Mouse (Mus musculus): ENCODE measurements around the gene Gm9999.
"Not testable (repeated sequence)": the region's sequence is repeated elsewhere in the genome, so short reads cannot be mapped to it uniquely, and the experiment has no call there.

Gene Gm9999

DNA sequence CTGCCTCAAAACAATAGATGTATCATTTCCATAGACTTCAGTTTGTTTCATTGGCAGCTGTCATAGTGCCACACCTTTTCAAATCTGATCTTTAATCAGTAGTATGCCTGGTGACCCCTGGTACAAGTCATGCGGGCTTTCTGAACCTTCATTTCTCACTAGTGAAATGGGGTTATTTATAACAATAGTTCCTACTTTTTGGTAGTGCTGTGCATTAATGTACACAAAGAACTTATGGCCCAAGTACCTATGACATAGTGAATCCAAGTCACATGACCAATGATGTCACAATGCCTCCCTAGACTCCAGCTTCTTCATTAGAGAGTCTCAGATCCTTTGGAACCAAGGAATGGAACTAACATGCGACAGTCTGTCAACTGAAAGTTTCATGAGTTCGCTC, at the start of gene Gm9999:
Gene Gm9999, plus strand, starts transcription at position 301 of the 400 bp plus-strand sequence.
- in situ Hi-C loops (cut with MboI, MseI) = no loop called here

DNA sequence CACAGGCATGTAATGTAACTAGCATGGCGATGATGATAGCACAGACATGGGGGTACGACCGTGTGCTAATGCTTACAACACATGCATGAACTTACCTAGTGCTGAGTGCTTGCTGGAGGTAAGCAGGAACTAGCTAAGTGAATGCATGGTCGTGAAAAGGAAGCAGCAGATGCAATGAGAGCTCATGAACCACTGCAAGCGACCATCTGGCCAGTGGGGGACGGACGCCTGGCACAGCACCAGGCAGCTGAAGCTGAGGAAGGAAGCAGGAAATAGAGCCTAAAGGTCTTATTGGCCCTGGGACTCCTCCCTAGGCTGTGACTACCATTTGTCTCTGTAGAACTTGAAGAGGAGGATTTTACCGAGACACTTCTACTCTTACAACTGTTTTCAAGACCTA, 48.6 kb upstream of the Gm9999 start:
- in situ Hi-C loops (cut with MboI, MseI) = no loop called here

DNA sequence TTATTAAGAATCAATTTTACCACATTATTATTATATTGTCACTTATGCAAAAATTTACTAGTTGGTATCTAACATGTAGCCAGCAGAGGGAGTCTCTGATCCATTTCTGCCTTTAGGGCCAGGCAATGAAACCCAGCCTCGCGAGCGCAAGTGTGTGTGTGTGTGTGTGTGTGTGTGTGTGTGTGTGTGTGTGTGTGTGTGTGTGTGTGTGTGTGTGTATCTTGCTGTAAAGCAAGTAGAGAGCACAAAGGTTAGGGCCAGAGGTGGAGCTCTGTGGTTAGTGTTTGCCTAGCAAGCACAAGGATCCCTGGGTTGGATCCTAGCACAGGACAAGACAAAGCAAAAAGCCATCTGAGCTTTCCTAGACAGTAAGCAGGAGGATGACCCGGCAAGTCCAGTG, 47.5 kb upstream of the Gm9999 start:
- in situ Hi-C loops (cut with MboI, MseI) = no loop called here

DNA sequence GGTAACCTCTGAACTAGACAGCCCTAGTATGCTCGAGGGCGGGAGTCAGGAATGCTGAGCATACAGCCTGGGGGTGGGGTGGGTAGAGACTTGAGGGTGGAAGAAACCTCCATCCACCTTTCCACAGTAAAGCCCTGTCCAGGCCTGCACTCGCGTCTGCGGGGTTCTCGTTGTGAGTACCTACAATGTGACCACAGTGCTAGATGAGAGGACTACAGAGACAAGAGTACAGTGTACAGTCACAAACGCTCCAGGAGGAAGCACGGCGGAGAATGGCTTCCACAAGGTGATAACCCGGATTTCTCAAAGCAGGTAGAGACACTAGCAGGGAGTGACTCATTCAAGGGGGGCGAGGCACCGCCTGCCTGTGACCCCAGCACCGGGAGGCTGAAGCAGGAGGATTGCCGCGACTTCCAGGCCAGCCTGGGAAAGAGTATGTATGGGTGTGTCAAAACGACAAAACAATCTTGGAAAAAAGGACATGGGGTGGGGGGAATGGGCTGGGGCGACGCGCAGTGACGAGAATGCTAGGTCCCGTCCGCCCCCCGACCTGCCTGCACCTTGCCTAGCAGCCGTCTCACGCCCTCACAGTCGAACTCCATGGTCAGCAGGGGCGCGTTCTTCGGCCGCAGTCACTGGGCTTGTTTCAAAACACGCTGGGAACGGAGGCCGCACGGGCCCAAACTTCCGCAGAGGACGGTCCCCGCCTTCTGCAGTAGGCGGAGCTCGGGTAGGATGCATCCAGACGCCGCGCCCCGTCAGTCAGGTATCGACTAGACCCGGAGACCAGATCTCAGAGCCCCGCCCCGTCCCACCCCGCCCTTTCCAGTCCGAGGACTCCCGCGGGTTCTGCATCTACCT, 25.3 kb upstream of the Gm9999 start, which contains the start of gene Uevld:
Gene Uevld, minus strand, starts transcription at position 697 of the 861 bp plus-strand sequence.
- in situ Hi-C loops (cut with MboI, MseI) = no loop called here

DNA sequence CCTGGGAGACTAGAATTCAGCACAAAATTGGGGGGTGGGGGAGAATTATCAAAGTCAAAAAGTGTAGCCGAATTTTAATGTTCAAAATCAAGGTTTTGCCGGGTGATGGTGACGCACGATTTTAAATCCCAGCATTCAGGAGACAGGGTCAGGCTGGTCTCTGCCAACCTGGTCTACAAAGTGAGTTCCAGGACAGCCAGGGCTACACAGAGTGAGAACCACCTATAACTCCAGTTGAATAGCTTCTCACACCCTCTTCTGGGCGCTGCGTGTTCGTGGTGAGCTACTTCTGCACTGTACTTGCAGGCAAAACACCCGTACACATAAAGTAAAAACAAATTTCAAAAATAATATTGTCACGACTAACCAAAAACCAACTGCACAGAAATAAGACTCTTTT, 24.5 kb upstream of the Gm9999 start:
- in situ Hi-C loops (cut with MboI, MseI) = no loop called here

DNA sequence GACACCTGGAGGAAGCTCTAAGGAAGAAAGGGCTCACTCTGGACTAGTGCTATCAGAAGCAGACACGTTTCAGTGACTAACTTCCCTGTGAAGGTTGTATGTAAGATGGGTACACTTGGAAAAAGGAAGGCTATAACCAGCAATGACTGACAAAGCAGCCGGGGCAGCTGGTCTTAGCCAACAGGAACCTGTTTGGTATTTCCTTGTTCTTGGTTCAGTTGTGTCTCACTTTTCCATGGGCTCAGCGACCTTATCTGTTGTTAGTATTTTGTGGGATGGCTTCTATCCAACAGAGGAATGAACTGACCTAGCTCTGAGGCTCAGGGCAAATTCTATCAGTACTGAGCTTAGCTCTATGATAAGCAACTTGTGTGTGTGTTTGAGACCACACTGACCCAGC, 22.4 kb upstream of the Gm9999 start:
- in situ Hi-C loops (cut with MboI, MseI) = loop anchor here (5.0 kb wide), 1 partner anchor 61 kb away; no protein-coding TSS in a partner anchor

DNA sequence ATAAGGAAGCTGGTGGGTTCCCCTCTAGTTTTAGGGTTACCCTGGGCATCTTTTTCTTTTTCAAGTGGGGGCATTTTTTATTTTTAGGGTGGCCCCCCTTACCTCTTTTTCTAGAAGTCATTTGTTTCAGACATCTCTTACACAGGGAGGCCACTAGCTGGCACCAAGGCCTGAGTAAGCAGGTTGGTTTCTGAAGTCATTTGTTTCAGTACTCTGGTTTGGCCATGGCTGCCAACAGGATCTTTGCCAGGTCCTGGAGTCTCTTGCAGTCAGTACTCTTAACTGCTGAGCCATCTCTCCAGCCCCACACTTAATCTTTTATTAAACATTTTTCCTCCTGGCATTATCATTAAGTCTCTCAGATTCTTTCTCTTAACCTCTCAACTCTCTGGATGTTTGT, 21.2 kb upstream of the Gm9999 start:
- in situ Hi-C loops (cut with MboI, MseI) = loop anchor here (5.0 kb wide), 1 partner anchor 60 kb away; no protein-coding TSS in a partner anchor

DNA sequence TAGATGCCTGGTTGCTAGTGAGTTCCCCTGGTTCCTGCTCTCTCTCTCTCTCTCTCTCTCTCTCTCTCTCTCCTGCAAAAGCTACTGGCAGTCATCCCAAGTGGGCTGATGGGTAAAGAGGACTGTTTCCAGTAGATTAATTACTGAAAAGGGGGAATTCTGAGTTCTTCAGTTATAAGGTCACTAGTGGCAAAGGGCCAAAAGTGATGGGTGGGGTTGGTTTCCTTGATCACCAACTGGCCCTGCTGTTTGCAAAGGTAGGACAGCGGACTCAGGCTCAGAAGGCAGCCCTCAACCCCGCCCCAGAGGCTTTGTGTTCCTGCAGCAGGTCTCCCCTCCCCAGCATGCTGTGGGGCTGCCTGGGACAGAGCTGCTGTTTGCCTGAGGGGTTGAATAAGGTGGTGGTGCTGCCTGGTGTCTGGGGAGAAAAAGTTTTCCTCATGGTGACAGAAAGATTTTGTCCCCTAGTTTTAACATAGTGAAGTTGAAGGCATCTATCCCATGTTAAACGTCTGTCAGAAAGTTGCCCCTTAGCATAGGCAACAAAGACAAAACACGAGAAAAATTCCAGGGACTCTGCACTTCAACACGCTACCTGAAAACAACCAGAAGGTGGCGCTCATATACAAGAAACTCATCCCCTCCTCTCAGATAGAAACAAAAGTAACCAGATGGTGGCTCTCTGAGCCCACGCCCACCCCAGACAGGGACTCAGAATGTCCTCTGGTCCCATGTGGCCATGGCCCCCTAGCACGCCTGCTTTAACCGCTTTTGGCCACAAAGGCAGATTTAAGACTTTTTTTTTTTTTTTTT, 20.4 kb upstream of the Gm9999 start:
- in situ Hi-C loops (cut with MboI, MseI) = loop anchor here (5.0 kb wide), 1 partner anchor 59 kb away; no protein-coding TSS in a partner anchor

DNA sequence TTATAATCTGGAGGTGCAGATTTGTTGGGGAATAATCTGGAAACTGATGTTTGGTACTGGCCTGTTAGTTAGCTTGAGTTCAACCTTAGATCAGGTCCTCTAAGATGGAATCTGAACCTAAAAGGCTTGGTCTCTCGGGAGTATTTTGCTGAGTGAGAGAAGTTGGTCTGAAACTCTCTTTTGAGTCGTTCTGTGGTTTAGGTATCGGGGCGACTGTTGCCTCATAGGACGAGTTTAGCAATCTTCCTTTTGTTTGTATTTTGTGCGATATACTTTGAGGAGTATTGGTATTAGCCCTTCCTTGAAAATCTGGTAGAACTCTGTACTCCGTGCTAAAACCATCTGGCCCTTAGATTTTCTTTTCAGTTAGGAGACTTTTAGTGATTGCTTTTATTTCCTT, 19.3 kb upstream of the Gm9999 start:
- in situ Hi-C loops (cut with MboI, MseI) = loop anchor here (5.0 kb wide), 1 partner anchor 58 kb away; no protein-coding TSS in a partner anchor

DNA sequence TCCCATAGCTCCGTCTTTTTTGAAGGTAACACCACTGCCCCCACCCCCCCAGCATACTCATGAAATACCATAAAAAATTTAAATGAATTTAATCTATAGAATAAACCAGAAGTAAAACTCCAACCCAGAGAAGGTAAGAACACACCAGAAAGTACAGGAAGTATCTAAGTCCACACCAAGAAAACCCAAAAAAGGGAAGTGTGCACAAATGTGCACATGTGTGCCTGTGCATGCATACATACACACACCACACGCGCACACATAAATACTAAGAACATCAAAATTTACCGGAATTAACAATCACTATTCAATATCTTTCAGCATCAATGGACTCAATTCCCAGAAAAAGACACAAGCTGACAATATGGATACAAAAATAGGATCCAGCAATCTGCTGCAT, 13.5 kb upstream of the Gm9999 start:
- in situ Hi-C loops (cut with MboI, MseI) = loop anchor here (5.0 kb wide), 1 partner anchor 182 kb away; no protein-coding TSS in a partner anchor

DNA sequence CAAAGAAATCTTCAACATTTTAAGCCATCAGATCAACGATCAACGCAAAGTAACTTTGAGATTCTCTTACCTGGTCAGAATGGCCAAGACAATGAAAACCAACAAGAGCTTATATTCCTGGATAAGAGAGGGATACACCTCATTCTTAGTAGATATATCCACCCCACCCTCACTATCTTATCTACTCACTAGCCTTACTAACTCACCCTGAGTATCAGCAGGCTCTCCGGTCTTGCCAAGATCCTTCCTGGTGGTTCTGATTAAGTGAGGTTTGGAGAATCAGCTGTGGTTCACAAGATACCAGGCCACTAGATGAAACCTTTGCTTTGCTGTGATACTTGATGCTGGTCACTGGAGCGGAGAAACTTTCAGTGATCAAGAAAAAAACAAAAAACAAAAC, 8.7 kb upstream of the Gm9999 start:
- in situ Hi-C loops (cut with MboI, MseI) = no loop called here

DNA sequence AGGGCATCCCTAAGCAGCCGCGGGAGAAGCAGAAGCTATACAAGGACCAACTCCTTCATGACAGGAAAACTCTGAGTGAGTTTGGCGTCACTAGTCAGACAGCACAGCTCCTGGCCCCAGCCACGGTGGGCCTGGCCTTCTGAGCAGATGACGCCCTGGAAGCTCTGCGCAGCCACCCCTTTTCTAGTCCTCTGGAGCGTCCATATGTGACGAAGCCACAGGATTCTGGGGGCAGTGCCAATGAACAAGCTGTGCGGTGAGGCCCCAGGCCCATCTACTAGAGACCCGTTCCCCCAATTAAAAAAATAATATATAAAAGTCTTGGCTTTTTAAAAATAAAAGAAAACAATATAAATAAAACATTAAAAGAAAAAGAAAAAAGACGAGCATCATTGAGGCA, 7.9 kb upstream of the Gm9999 start:
- in situ Hi-C loops (cut with MboI, MseI) = no loop called here

DNA sequence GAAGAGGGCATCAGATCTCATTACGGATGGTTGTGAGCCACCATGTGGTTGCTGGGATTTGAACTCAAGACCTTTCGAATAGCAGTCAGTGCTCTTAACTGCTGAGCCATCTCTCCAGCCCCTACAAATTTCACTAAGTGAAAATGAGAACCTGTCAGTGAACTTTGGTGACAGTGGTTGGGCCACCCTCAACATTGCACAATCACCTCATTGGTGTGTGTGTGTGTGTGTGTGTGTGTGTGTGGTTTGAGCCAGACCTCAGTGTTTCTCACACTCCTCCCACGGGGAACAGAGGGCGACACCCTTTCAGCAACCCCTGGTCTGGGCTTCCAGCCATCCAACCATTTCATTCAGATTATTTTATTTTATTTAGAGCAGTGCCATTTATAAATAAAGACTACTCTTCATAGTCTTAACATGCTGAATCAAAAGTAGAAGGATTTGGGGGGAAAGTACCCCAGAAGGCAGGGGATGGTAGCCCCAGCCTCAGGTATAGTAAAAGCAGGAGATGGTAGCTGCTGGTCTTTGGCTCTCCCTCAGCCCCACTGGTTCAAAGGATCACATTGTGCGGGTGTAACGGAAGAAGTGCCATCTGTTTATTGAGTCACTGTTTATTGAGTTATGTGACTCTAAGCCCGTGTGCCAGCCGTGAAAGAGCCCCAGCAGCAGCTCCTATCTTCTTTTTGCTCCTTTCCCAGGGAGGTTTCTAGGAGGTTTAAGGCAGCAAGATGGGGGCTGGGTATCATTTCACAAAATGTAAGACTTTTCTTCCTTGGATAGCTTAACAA, 2.5 kb downstream of the Gm9999 start:
- in situ Hi-C loops (cut with MboI, MseI) = no loop called here

DNA sequence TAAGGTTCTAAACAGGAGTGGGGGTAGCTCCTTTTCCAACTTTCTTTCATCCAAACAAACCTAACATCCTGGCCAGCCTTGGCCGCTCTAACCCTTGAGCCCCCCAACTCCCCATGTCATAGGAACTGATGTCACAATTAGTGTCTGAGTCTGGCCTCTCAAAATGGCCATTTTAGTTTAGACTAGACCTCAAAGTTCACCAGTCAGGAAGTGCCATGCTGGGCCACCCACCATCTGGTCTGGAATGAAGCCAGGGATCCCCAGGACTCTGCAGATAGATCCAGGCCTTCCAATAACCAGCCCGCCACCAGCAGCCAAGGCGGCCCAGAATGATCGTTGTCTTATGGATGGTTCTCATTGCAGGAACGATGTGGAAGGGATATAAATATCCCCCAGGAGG, 3.3 kb downstream of the Gm9999 start:
- in situ Hi-C loops (cut with MboI, MseI) = no loop called here

DNA sequence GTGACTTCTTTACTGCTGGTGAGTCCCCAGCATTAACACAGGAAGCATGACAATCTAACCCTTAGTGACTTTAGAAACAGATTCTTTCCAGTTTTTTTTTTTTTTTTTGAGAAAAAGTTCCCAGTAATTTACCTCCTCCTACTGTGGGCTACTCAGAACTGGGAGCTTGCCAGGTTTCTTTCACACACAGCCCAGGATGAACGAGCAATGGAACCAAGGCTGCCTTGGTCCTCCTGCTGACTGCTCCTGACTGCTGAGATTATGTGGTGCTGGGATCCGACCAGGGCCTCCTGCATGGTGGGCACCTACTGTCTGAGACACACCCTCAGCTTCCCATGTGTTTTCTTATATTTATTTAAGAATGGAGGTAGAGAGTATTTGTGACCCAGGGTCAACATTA, 3.7 kb downstream of the Gm9999 start:
- in situ Hi-C loops (cut with MboI, MseI) = no loop called here

DNA sequence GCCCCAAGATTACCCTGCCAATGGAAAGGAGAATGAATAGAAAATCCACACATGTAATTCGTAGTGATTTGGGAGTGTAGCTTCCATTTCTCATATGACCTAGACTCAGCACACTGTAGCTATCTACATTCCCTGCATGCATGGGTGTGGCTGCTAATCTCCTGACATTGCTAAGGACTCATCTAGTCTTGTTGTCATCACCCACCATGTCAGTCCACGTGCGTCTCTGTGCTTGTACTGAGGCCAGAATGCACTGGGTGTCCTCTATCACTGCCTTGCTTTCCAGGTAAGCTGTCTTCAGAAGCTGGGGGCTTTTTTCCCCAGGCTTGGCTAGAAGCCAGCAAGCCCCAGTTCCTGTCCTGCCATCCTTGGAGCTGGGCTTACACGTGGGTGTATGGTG, 6.0 kb downstream of the Gm9999 start:
- in situ Hi-C loops (cut with MboI, MseI) = not testable (repeated sequence)

DNA sequence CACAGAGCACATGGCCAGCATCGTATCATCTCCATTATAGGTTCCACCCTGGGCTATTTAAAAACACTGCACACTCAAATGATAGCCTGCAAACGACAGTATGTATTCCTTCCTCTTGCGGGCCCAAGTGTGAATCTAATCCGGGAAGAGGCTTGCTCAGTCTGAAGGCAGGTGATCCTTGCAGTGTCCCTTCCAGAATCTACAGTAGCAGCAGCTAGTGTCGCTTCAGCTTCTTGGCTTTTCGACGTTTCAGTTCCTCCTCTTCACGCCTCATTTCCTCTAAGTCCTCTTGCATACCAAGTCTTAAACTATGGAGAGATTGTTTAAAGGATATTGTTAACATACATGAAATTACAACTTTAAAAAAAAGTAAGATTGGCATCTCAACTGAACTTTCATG, 9.7 kb downstream of the Gm9999 start:
- in situ Hi-C loops (cut with MboI, MseI) = no loop called here

DNA sequence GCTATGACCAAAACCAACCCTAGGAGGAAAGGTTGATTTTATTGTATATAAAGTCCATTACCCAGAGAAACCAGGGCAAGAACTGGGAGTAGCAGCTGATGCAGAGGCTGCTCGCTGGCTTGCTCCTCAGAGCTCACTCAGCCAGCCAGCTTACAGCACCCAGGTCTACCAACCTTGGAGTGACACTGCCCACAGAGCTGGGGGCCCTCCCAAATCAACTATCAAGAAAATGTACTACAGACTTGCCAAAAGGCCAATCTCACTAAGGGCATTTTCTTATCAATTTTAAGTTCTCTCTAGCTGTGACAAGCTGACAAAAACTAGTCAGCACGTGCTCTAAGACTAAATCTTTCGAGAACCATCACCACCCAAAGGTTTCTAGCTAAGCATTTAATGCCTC, 12.2 kb downstream of the Gm9999 start:
- in situ Hi-C loops (cut with MboI, MseI) = no loop called here

DNA sequence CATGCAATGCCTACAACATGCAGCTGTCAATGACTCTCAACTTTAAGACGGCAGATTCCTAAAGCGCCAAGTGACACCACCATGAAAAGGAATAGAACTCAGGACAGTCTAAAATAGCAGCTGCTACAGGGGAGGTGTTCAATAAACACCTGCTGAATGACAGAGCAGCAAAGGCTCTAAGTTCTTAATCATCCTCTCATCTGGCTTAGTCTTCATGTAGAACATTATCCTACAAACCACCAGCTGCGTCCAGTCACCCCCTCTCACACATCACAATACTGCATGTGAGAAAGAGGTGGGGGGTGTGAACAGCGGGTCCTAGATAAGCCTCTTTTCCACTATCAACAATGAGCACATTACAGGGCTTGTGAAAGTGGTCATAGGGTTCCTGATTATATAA, 13.6 kb downstream of the Gm9999 start:
- in situ Hi-C loops (cut with MboI, MseI) = no loop called here

DNA sequence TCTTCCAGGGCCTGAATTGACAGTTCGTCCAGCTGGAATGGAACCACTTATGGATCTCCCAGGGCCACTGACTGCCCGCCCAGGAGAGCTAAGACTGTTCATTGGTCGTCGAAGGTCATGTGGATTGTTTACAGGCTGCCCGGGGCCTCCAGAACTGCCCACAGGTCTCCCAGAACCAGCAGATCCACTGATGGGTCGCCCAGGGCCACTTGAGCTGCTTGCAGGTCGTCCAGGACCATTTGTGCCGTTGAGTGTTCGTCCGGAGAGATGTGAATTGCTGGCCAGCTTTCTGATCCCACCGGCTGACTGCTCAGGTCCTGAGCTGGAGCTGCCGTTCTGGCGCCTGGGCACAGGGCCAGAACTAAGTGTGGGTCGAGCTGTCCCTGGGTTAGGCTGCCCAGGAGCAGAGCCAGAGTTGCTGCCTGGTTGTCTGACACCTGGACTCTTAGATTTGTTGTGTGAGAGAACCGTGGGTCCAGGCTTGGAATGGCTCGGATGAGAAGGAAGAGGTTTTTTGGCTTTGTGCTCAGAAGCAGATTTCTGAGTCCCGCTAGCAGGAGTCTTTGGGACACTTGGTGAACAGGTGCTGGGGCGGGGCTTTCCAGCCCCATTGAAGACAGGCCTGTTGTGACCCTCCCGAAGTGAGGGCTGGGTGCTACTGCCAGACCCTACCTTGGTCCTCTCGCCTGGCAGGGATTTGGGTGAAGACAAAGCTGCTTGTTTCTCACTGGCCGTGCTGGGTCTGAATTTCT, 14.4 kb downstream of the Gm9999 start:
- in situ Hi-C loops (cut with MboI, MseI) = no loop called here

DNA sequence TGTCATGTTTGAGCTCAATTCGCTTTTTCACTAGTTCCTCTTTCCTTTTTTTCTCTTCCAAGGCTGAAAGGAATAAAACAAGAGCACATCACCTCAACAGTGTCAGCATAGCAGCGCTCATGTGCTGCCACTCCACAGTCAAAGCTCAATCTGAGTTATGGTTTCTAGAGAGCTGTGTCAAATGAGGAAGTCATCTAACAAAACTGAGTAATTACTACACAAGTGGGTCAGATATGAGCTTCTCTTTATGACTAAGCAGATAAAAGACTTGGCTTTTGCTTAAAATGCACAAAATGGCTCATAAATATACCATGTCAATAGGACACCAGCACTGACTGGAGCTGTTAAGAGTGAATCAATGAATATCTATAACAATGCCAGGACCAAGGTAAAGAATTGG, 15.6 kb downstream of the Gm9999 start:
- in situ Hi-C loops (cut with MboI, MseI) = no loop called here

All from regulatory T cell (primary cell).